Mouse (Mus musculus) megakaryocyte, adult 5-6 weeks (primary cell): Measurements from ENCODE around the gene Siae. TPM values are rescaled to one million over a fixed set of nuclear protein-coding genes. Genes with fewer than 3 reads are reported as not detected.

Source experiments
- ATAC-seq: 2 replicates; pipeline ENCODE4 v1.8.0; 2016; ENCODE audit warnings: mild to moderate bottlenecking, inconsistent platforms; ENCODE audit not compliant: poor library complexity, severe bottlenecking
- total RNA-seq, 2 experiments: library from RNA; stranded (forward) in 1 of 2; stranded (reverse) in 1 of 2; fragments of 153-499, 151-499 nt in 1 of 2; fragments of 221-1000, 200-1000 nt in 1 of 2; gene quantifications; 2 replicates each; pipeline versions ENCODE4 v1.2.3 to v1.2.4; 2015 to 2017

The Siae gene
- total RNA-seq, 2 experiments from 2014 or later: 9.8 to 10.9 TPM

GRCm38 (mm10) chr9:37540226-37540625 is 15.3 kb upstream of the Siae start:
- no peak for ATAC-seq

- no peak for ATAC-seq
Observed at GRCm38 (mm10) chr9:37540701-37541575, 14.6 kb upstream of the Siae start.

GRCm38 (mm10) chr9:37541851-37542642 is 13.5 kb upstream of the Siae start:
- ATAC-seq: no peak

- ATAC-seq: no peak
Observed at GRCm38 (mm10) chr9:37543869-37544440, 11.5 kb upstream of the Siae start.

- peak; percentile 71 for ATAC-seq
Observed at GRCm38 (mm10) chr9:37544447-37545165, 10.9 kb upstream of the Siae start.

- ATAC-seq: no peak
Observed at GRCm38 (mm10) chr9:37545166-37545610, 10.3 kb upstream of the Siae start.

- no peak for ATAC-seq
Observed at GRCm38 (mm10) chr9:37545847-37546452, 9.5 kb upstream of the Siae start.

GRCm38 (mm10) chr9:37546889-37547288 is 8.6 kb upstream of the Siae start:
- no peak for ATAC-seq

GRCm38 (mm10) chr9:37550435-37550834 is 5.1 kb upstream of the Siae start:
- ATAC-seq: no peak

GRCm38 (mm10) chr9:37551751-37552531 is 3.6 kb upstream of the Siae start:
- ATAC-seq: peak; percentile 34

GRCm38 (mm10) chr9:37552536-37553293 is 2.8 kb upstream of the Siae start, which contains the start of gene Nrgn:
Nrgn (minus strand) TSS chr9:37552904.
- ATAC-seq: peak; percentile 70

GRCm38 (mm10) chr9:37554279-37554678 is 1.2 kb upstream of the Siae start:
- ATAC-seq: peak; percentile 34

GRCm38 (mm10) chr9:37556366-37556765 is 868 bp downstream of the Siae start:
- no peak for ATAC-seq

- no peak for ATAC-seq
Observed at GRCm38 (mm10) chr9:37560617-37561016, 5.1 kb downstream of the Siae start.

- no peak for ATAC-seq
Observed at GRCm38 (mm10) chr9:37563805-37564204, 8.3 kb downstream of the Siae start.

GRCm38 (mm10) chr9:37567019-37567418 is 11.5 kb downstream of the Siae start:
- ATAC-seq: no peak

- no peak for ATAC-seq
Observed at GRCm38 (mm10) chr9:37567454-37567853, 12.0 kb downstream of the Siae start.

GRCm38 (mm10) chr9:37567892-37568604 is 12.6 kb downstream of the Siae start:
- no peak for ATAC-seq
